Mouse (Mus musculus) kidney, embryonic 16.5 days (tissue): ENCODE measurements around the gene Cd86. TPM values are rescaled to one million over a fixed set of nuclear protein-coding genes. Genes with fewer than 3 reads are reported as not detected.

Source experiments
- ATAC-seq: fragments of 200-750 bp; cut with Nextera tagmentation; 2 replicates; pipeline ENCODE4 v1.8.0; 2017; ENCODE audit warnings: moderate TSS enrichment; ENCODE audit not compliant: low FRiP score, low TSS enrichment
- H3K27ac ChIP-seq: fragments of 300-500 bp; sonication (generic); 2 replicates; pipeline ENCODE4 v1.5.1; 2014; ENCODE audit warnings: low read length
- H3K27me3 ChIP-seq: fragments of 300-500 bp; sonication (generic); 2 replicates; pipeline ENCODE4 v1.6.1; 2014; ENCODE audit warnings: low read length, control low read depth, mixed read lengths; ENCODE audit not compliant: insufficient read depth
- H3K36me3 ChIP-seq: fragments of 300-500 bp; sonication (generic); 2 replicates; pipeline ENCODE4 v1.6.1; 2014; ENCODE audit warnings: low read length, control low read depth, mixed read lengths; ENCODE audit not compliant: insufficient read depth
- H3K4me1 ChIP-seq: fragments of 300-500 bp; sonication (generic); 2 replicates; pipeline ENCODE4 v1.6.1; 2014; ENCODE audit warnings: low read length, control low read depth, mixed read lengths; ENCODE audit not compliant: insufficient read depth
- H3K4me2 ChIP-seq: fragments of 300-500 bp; sonication (generic); replicated peaks from 2 replicates; pipeline ENCODE4 v1.6.1; 2014; ENCODE audit warnings: low read depth, low read length
- H3K4me3 ChIP-seq: fragments of 300-500 bp; sonication (generic); 2 replicates; pipeline ENCODE4 v1.5.1; 2014; ENCODE audit warnings: mild to moderate bottlenecking, low read length
- H3K9ac ChIP-seq: fragments of 300-500 bp; sonication (generic); replicated peaks from 2 replicates; pipeline ENCODE4 v1.6.1; 2014; ENCODE audit warnings: low read length
- H3K9me3 ChIP-seq: fragments of 300-500 bp; sonication (generic); 2 replicates; pipeline ENCODE4 v1.6.1; 2016; ENCODE audit warnings: low read length, control low read depth
- WGBS: fragments of 180-500 bp; shearing (Covaris S2); extraction: QIAGEN DNeasy Blood & Tissue Kit; methylation state at CpG from one replicate; pipeline ENCODE4 v1.1.7; 2014; 5-methylcytosine and 5-hydroxymethylcytosine counted together
- polyA plus RNA-seq: library from polyadenylated mRNA; unstranded; fragments of >200 nt; fragmentation: Nextera tagmentation; extraction: Ambion mirVana; gene quantifications from 2 replicates; pipeline ENCODE4 v1.2.1, GENCODE M21; 2015

Gene Cd86
- 1.1 and 2.2 TPM in 2 replicates for polyA plus RNA-seq

DNA sequence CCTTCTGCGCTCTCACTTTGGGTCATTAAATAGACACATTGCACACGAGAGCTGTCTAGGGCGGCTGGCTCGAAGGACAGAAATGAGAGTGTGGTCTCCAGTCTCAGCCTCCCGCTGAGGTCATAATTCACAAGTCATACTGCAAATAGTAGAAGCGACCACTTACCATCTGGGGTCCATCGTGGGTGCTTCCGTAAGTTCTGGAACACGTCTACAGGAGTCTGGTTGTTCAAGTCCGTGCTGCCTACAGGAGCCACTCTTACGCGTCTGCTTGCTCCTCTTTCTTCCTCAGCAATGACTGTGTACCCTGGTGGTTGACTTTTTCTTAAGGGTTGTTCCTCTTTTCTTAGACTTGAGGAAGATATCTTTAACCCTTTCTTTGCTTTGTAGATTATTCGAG lies at the start of gene Cd86:
Gene Cd86, minus strand, starts transcription at position 300 of the 400 bp plus-strand sequence.
- no peak within 1 kb of the TSS for H3K4me2 ChIP-seq
- no peaks in the 10 kb centered on the region for H3K4me1 ChIP-seq
- no peaks in the 10 kb centered on the region for H3K36me3 ChIP-seq
- no peak within 1 kb of the TSS for H3K9ac ChIP-seq
- no peak within 1 kb of the TSS for H3K4me3 ChIP-seq
- 49% methylated on average over 13 of the region's 13 CpGs for WGBS
- no peak within 1 kb of the TSS for H3K27ac ChIP-seq
- no peaks in the 10 kb centered on the region for H3K27me3 ChIP-seq
- no peak for ATAC-seq
- H3K9me3 ChIP-seq, result no peaks in the 10 kb centered on the region

DNA sequence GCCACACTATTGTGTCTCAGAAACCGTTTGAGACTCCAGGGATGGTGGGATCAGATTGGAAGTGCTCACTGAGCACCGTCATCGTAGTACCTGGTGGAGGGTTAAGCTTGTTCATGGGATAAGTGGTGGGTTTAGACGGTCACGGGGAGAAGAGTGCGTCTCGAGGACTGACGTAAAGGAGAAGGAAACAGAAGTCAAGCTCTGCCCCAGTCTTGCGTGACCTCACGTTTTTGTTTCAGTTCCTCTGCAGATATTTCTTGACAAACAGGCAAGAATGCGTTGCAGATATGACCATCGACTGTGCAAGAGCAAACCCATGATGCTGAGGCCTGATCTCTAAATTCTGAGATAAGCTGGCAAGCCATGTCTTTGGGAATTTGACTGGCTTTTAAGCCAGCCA lies 45.9 kb upstream of the Cd86 start:
- no peak overlapping the region for H3K4me3 ChIP-seq
- H3K4me1 ChIP-seq, result no peaks in the 10 kb centered on the region
- ATAC-seq, result no peak
- no peak overlapping the region for H3K9ac ChIP-seq
- no peak overlapping the region for H3K27ac ChIP-seq
- H3K36me3 ChIP-seq, result no peaks in the 10 kb centered on the region
- 89% methylated on average over 12 of the region's 12 CpGs for WGBS
- no peaks in the 10 kb centered on the region for H3K9me3 ChIP-seq
- no peak overlapping the region for H3K4me2 ChIP-seq
- H3K27me3 ChIP-seq, result no peaks in the 10 kb centered on the region

DNA sequence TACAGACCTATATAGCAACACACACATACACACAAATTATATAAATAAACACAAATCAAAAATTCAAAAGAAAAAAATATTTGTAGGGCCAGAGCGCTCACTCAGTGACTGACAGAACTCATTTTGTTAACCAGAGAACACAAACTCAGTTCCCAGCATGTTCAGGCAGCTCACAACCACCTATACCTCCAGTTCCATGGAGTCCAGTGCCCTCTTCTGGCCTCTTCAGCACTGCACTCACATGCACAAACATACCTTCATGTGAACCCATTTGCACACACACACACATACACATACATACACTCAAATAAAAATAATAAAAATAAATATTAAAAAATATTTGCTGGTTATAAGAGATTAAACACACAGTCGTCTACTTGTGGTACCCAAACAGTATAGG lies 44.9 kb upstream of the Cd86 start:
- Histone ChIP-seq H3K9ac (no peak overlapping the region), H3K36me3 (no peaks in the 10 kb centered on the region), H3K27ac (no peak overlapping the region), H3K4me2 (no peak overlapping the region), H3K27me3 (no peaks in the 10 kb centered on the region), H3K9me3 (no peaks in the 10 kb centered on the region), H3K4me3 (no peak overlapping the region), H3K4me1 (no peaks in the 10 kb centered on the region)
- ATAC-seq, result no peak
- 92% methylated on average over 2 of the region's 2 CpGs for WGBS

DNA sequence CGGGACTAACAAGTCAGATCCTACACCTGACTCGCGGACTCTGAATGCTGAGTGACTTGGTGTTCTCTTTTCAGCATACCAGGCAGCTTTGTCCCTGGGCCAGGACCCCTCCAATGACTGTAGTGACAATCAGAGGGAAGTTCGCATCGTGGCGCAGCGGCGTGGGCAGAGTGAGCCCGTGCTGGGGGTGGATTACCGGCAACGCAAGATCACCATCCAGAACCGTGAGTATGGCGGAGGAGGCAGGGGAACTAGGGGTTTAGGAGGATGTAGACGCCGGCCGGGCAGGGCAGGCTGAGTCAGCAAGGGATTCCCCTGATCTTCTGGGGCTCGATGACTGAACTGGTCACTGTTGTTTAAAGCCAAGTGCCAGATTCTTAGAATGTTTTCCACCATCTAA lies 43.5 kb upstream of the Cd86 start:
- no peaks in the 10 kb centered on the region for H3K4me1 ChIP-seq
- H3K27ac ChIP-seq, result no peak overlapping the region
- WGBS, result 95% methylated on average over 17 of the region's 17 CpGs
- H3K4me3 ChIP-seq, result no peak overlapping the region
- H3K27me3 ChIP-seq, result no peaks in the 10 kb centered on the region
- H3K9me3 ChIP-seq, result no peaks in the 10 kb centered on the region
- no peaks in the 10 kb centered on the region for H3K36me3 ChIP-seq
- ATAC-seq, result no peak
- H3K9ac ChIP-seq, result no peak overlapping the region
- no peak overlapping the region for H3K4me2 ChIP-seq

DNA sequence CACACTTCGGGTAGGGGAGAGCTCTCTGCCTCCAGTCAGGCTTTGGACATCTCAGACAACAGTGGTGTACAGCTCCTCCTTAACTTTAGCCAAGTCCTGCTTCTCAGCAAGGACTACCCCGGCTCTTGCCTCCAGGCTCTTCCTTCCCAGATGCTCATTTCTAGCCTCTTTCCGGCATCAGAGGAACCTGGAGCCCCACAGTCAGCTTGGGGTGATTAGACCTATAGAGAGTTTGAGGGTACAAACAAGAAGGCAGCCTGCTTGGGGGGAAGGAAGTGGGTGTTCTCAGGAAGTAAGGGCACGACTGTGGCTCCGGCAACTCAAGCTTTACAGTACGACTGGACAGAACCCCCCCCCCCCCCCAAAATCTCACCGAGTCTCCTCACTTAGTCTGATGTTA lies 42.9 kb upstream of the Cd86 start:
- no peaks in the 10 kb centered on the region for H3K36me3 ChIP-seq
- no peaks in the 10 kb centered on the region for H3K27me3 ChIP-seq
- no peak overlapping the region for H3K4me2 ChIP-seq
- H3K27ac ChIP-seq, result peak overlapping the region; percentile 1; the same call in 1 of the 2 replicates
- H3K9me3 ChIP-seq, result no peaks in the 10 kb centered on the region
- no peak overlapping the region for H3K9ac ChIP-seq
- 74% methylated on average over 7 of the region's 7 CpGs for WGBS
- H3K4me3 ChIP-seq, result no peak overlapping the region
- no peak for ATAC-seq
- no peaks in the 10 kb centered on the region for H3K4me1 ChIP-seq

DNA sequence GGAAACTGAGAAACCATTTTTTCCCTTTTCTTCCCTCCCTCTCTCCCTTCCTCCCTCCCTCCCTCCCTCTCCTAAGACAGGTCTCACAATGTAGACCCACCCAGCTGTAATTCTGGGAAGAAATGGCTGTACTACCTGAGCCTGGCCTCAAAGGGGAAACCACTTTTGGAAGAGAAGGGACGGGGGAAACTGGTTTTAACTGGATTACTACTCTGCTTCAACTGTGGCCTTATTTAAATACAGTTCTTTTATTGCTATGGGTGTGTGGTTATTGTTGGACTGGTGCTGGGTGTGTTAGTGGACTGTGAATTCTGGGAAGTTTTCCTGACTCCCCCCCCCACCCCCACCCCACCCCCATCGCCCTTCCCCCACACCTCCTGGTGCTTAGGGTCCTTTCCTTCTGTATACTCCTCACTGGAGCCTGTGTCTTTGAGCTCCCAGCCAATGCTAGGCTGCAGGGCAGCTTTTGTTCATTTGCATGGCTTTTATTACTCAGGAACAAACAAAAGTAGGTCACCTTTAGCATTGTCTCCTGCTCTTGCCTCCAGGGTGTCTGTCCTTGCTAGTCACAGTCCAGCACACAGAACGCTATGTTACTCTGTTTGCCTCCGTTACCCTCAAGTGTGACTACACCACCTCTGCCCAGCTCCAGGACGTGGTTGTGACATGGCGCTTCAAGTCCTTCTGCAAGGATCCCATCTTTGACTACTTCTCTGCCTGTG lies 42.0 kb upstream of the Cd86 start:
- Histone ChIP-seq H3K27me3 (no peaks in the 10 kb centered on the region), H3K4me2 (no peak overlapping the region), H3K9ac (no peak overlapping the region), H3K4me1 (no peaks in the 10 kb centered on the region), H3K36me3 (no peaks in the 10 kb centered on the region), H3K27ac (peak overlapping the region; percentile 1; the same call in 1 of the 2 replicates), H3K9me3 (no peaks in the 10 kb centered on the region), H3K4me3 (no peak overlapping the region)
- peak; percentile 83 for ATAC-seq
- 63% methylated on average over 6 of the region's 6 CpGs for WGBS

DNA sequence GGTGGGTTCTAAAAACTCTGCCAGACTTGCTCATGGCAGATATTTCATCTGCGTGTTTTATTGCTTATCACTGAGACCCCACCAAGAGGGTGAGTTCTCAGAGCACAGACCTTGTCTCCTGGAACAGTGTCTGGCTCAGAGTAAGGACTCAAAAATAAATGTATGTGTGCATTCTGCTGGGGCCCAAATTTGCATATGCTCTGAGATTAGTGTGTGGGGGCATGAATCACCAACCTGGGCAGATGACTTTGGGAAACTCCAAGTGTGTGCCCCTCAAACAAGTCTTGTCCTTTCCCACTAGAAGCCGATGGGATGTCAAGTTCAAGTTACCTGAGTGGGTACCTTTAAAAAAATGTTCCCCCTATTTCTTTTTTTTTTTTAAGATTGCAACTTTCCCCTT lies 34.6 kb upstream of the Cd86 start:
- Histone ChIP-seq H3K4me1 (no peaks in the 10 kb centered on the region), H3K9ac (no peak overlapping the region), H3K9me3 (no peaks in the 10 kb centered on the region), H3K4me2 (no peak overlapping the region), H3K36me3 (no peaks in the 10 kb centered on the region), H3K4me3 (no peak overlapping the region), H3K27ac (no peak overlapping the region), H3K27me3 (no peaks in the 10 kb centered on the region)
- ATAC-seq, result no peak
- 88% methylated on average over 2 of the region's 2 CpGs for WGBS

DNA sequence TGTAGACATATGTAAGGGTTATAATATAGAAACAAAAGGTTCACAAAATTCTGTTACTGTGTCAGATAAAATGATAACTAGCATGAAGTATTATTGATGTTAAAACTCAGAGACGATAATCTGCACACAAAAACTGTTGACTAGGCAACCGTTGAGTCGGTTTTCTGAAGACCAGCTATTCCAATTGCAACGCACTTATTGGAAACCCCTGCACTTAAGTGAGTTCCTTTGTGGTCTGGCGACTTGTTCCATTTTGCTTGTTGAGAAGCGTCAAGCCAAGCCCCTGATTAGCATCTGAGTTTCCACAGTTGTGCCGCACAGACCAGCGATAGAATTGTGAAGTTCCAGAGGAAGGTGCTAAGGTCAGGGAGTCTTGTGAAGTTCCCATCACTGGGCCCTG lies 31.4 kb upstream of the Cd86 start:
- H3K9me3 ChIP-seq, result no peaks in the 10 kb centered on the region
- WGBS, result 84% methylated on average over 8 of the region's 8 CpGs

DNA sequence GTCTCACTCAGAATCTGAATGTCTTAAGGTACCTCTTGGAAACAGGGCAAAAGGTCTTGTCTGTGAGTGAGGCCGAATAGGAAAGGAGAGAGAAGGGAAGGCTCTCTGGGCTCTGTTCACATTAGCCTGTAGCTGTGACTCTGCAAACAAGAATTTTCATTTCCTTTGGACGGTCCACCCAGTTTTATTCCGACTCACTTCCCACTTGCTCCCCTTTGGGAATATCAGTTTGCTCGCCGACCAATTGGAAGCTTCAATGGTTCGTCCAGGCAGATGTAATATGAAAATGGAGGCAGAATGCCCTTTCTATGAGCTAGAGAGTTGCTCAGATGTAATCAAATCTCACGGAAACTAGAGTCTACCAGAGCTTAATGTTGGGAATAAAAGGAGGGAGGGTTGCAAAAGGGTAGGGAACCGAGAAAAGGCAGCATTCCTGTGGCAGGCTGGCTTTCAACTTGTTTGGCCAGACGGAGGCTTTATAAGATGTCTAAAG lies 29.0 kb upstream of the Cd86 start:
- no peak overlapping the region for H3K27ac ChIP-seq
- ATAC-seq, result no peak
- 0 out of 2 replicates have a peak, but pooled peaks cover 3% of the 10 kb centered on the region for H3K4me1 ChIP-seq
- no peaks in the 10 kb centered on the region for H3K36me3 ChIP-seq
- H3K9me3 ChIP-seq, result no peaks in the 10 kb centered on the region
- H3K4me3 ChIP-seq, result peak overlapping the region; percentile 59
- peak overlapping the region; percentile 72 for H3K4me2 ChIP-seq
- 48% methylated on average over 9 of the region's 9 CpGs for WGBS
- peaks cover 13% of the 10 kb centered on the region for H3K27me3 ChIP-seq
- no peak overlapping the region for H3K9ac ChIP-seq

More for the DNA sequence above, 31.4 kb upstream of the Cd86 start:
- Histone ChIP-seq H3K27ac (no peak overlapping the region), H3K36me3 (no peaks in the 10 kb centered on the region), H3K4me1 (0 out of 2 replicates have a peak, but pooled peaks cover 3% of the 10 kb centered on the region), H3K4me2 (no peak overlapping the region), H3K9ac (no peak overlapping the region), H3K27me3 (peaks cover 9% of the 10 kb centered on the region), H3K4me3 (no peak overlapping the region)
- ATAC-seq, result no peak

DNA sequence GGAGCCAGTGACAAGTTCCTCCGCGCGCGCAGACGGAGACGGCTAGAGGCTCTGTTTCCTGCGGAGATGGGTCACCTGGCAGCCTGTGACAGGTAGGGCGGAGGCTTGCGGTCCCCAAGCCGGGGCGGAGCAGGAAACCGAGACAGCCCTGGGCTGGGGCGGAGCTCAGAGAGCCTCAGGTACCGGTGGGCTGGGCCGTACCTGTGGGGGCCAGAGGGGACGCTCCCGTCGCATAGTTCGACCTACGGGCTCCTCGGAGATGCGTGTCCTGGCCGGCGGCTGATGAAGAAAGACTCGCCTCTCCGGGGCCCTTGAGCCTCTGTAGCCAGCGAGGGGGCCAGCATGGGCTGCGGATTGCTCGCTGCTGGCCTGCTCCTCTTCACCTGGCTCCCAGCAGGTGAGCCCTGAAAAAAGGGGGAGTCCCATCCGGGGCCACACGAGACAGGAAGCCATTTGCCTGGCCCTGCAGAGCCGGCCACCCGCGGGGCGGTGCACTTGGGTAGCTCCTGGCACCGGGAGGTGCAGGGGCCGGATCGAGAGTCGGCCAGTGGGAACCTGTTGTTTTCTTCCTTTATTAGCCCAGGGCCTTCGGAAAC lies 28.0 kb upstream of the Cd86 start, which contains the start of gene Ildr1:
Gene Ildr1, plus strand, starts transcription at position 161 of the 596 bp plus-strand sequence.
- Histone ChIP-seq H3K27ac (peak within 1 kb of the TSS; percentile 46; the same call in 1 of the 2 replicates), H3K4me2 (peak within 1 kb of the TSS; percentile 72), H3K9ac (peak within 1 kb of the TSS; percentile 68), H3K4me1 (0 out of 2 replicates have a peak, but pooled peaks cover 3% of the 10 kb centered on the region), H3K27me3 (peaks cover 13% of the 10 kb centered on the region), H3K9me3 (no peaks in the 10 kb centered on the region), H3K4me3 (peak within 1 kb of the TSS; percentile 59), H3K36me3 (no peaks in the 10 kb centered on the region)
- whole genome bisulfite sequencing, result under 1% methylated on average over 39 of the region's 40 CpGs
- ATAC-seq, result peak; percentile 92
